Mouse (Mus musculus): ENCODE results near the gene Abcg1. TPM values are rescaled to one million over a fixed set of nuclear protein-coding genes. Genes with fewer than 3 reads are reported as not detected.

Gene Abcg1
- polyA plus RNA-seq, 1 experiment from 2014 or later = 13.0 TPM

DNA sequence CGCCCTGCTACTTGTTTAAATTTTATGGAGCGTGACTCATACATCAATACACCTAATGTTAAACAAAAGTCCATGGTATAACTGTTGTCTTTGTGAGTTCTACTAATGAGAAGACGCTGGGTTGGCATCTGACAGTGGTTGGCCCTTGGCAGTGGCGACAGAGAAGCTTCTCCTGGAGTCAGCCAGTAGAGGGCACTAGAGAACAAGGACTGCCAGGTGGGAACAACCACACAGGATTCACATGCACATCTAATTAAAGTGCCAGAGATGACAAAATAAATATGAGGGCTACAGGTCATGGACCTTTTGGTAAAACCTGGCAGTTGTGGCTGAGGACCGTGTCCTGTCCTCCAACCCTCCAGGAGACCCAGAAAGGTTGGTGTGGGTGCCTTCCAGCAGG lies 80.9 kb downstream of the Abcg1 start:
- Histone ChIP-seq H3K27ac (no peak overlapping the region), H3K9ac (no peak overlapping the region), H3K9me3 (no peaks in the 10 kb centered on the region), H3K4me2 (replicated peaks) (no peak overlapping the region), H3K4me3 (no peak overlapping the region), H3K4me1 (no peaks in the 10 kb centered on the region), H3K36me3 (no peaks in the 10 kb centered on the region), H3K27me3 (replicated peaks) (no peaks in the 10 kb centered on the region)
- WGBS = 17% methylated on average over 5 of the region's 5 CpGs
- no peak for ATAC-seq (ENCODE audit: low FRiP score, low read depth)

DNA sequence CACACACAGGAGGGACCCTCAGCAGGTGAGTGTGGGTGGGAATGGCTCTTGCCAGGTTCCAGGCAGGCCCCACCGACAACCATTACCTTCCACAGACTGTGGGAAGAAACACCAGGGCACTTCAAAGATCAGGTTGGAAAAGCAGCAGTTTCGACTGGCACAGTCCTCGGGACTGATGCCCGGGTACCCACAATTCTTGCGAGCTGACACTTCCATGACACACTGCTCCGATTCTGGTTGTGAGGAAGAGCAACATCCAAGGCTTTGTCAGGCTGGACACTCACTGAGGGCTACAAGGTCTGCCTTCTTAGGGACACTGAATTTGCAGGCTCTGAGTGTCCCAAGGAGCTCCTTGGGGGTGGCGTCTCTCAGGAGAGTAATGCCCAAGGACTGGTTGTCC lies 84.6 kb downstream of the Abcg1 start:
- no peaks in the 10 kb centered on the region for H3K9me3 ChIP-seq
- no peak overlapping the region for H3K4me2 ChIP-seq (replicated peaks)
- 91% methylated on average over 7 of the region's 7 CpGs for WGBS
- no peak overlapping the region for H3K27ac ChIP-seq
- H3K9ac ChIP-seq = no peak overlapping the region
- no peaks in the 10 kb centered on the region for H3K27me3 ChIP-seq (replicated peaks)
- no peaks in the 10 kb centered on the region for H3K36me3 ChIP-seq
- H3K4me3 ChIP-seq = no peak overlapping the region
- H3K4me1 ChIP-seq = no peaks in the 10 kb centered on the region
- no peak for ATAC-seq (ENCODE audit: low FRiP score, low read depth)

DNA sequence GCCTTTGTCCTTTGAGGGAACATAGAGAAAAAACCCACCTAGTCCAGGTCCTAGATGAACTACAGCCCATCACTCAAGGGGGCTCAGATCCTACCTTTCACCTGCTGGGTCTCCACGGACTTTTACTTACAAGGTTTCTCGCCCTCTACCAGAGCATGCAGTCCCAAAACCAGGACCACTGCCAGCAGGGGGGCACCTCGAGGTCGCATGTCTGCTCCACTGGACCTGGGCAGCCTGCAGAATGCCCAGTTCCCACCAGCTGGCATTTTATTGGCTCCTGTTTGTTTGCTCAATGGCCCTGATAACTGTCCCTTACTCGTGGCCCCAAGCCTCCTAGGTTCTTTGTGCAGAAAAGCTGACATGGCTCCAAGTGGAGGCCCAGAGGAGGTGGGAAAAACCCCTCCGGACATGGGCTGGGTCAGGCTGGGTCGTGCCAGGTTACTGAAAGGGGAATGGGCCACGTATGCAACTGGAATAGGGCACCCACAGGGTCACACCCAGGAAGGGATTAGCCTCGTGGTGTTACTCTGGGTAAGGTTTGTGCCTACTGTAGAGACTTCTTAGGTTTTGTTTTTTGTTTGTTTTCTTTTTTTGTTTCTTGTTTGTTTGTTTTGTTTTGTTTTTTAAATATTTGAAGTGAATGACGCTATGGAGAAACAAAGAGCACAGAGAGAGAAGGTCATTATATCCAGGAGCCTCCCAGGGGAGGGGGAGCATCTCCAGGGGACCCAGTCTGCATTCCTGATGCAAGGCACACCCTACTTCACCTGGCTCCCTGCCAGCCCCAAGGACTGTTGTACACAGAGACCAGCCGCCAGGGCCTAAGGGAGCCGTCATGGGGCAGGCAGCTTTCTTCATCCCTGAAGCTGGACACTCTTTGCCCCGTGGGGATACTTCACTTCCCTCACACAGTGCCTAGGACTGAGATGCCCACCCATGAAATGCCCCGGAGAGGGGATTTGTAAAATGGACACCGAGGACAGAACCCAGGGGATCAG lies 86.9 kb downstream of the Abcg1 start, which contains the start of gene Tff2:
Gene Tff2, minus strand, starts transcription at position 243 of the 998 bp plus-strand sequence.
- Histone ChIP-seq H3K4me3 (no peak within 1 kb of the TSS), H3K27me3 (replicated peaks) (no peaks in the 10 kb centered on the region), H3K4me1 (no peaks in the 10 kb centered on the region), H3K27ac (no peak within 1 kb of the TSS), H3K36me3 (no peaks in the 10 kb centered on the region), H3K9me3 (no peaks in the 10 kb centered on the region), H3K4me2 (replicated peaks) (no peak within 1 kb of the TSS), H3K9ac (no peak within 1 kb of the TSS)
- ATAC-seq (ENCODE audit: low FRiP score, low read depth) = no peak
- WGBS = 68% methylated on average over 15 of the region's 15 CpGs

DNA sequence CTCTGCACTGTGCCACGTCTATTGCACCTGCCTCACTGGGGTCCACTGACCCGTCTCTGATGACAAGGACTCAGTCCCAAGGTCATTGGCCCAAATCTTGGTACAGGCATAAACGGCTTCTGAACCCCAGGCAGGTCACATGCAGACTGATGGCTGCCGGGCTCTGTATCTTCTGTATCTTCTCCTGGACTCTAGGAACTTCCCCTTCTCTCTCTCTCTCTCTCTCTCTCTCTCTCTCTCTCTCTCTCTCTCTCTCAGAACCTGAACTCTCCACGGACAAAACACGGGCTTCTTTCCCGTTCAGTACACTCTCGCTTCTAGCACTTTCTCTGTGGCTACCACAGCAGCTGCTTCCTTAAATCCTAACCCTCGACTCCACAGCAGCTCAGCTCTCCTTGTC lies 88.5 kb downstream of the Abcg1 start:
- no peaks in the 10 kb centered on the region for H3K27me3 ChIP-seq (replicated peaks)
- no peak overlapping the region for H3K9ac ChIP-seq
- no peaks in the 10 kb centered on the region for H3K4me1 ChIP-seq
- no peak overlapping the region for H3K4me2 ChIP-seq (replicated peaks)
- WGBS = 87% methylated on average over 9 of the region's 9 CpGs
- no peak overlapping the region for H3K27ac ChIP-seq
- no peaks in the 10 kb centered on the region for H3K9me3 ChIP-seq
- no peak for ATAC-seq (ENCODE audit: low FRiP score, low read depth)
- no peak overlapping the region for H3K4me3 ChIP-seq
- no peaks in the 10 kb centered on the region for H3K36me3 ChIP-seq

DNA sequence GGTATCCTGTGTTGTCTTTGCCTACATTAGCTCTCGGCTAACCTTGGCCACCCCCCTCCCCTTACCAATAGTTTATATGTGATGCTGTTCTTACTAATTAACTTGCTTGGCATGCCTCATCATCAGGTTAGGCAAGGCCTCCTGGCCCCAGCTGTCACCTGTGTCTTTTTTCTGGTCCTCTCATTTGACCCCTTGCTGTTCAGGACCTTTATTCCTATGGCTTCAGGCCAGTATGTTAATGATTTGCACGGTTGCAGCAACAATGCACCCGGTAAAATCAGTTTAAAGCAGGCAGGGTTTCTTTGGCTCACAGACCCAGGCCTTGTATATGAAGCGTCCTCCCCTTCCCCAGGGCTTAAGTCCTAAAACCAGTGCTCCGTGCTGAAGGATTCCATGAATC lies 95.0 kb downstream of the Abcg1 start:
- Histone ChIP-seq H3K4me3 (no peak overlapping the region), H3K27ac (no peak overlapping the region), H3K9ac (no peak overlapping the region), H3K4me1 (no peaks in the 10 kb centered on the region), H3K4me2 (replicated peaks) (no peak overlapping the region), H3K36me3 (no peaks in the 10 kb centered on the region), H3K27me3 (replicated peaks) (no peaks in the 10 kb centered on the region), H3K9me3 (no peaks in the 10 kb centered on the region)
- 58% methylated on average over 5 of the region's 5 CpGs for WGBS
- ATAC-seq (ENCODE audit: low FRiP score, low read depth) = no peak

DNA sequence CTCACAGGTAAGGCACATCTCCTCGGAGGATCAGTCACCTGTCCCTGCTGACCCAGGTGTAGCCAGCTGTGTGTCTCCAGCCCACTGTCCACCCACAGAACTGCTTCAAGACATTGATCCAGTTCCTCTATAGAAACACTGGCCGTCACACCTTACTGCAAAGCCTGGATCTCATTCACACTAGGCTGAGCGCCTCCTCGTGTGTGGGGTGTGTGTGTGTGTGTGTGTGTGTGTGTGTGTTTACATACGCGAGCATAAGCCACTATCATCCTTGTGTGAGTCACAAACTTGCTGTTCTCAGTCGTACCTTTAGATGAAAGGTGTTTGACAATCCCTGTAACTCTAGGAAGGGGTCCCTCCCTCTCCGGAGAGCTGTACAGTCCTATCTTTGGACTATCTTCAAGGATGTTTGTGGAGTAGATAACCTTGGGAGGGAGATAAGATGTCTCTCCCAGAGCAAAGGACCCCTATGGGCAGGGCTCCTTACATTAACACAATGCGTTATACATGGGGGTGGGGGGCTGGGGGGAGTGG lies 95.6 kb downstream of the Abcg1 start:
- WGBS = 87% methylated on average over 9 of the region's 9 CpGs
- H3K9me3 ChIP-seq = no peaks in the 10 kb centered on the region
- H3K4me1 ChIP-seq = no peaks in the 10 kb centered on the region
- H3K4me3 ChIP-seq = no peak overlapping the region
- H3K27ac ChIP-seq = no peak overlapping the region
- no peak overlapping the region for H3K9ac ChIP-seq
- no peak for ATAC-seq (ENCODE audit: low FRiP score, low read depth)
- no peaks in the 10 kb centered on the region for H3K27me3 ChIP-seq (replicated peaks)
- H3K36me3 ChIP-seq = no peaks in the 10 kb centered on the region
- no peak overlapping the region for H3K4me2 ChIP-seq (replicated peaks)

DNA sequence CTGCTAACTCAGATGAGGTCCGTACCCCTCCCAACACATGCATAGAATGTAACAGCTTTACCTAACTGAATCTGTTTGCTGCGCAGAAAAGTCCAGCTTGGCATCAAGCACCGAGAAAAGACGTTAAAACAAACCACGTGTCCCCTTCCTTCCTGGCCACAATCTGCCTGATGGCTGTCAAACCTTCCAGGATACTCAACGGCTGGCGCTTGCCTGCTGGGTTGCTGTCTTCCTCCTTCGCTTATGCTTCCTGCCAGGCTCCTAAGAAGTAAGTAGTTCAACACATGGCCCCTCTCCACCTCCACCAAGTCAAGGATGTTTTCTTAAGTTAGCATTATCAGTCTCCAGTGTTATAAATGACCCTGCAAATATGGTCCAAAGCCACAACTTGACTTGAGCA lies 96.3 kb downstream of the Abcg1 start:
- Histone ChIP-seq H3K27ac (no peak overlapping the region), H3K4me3 (no peak overlapping the region), H3K4me1 (no peaks in the 10 kb centered on the region), H3K9me3 (no peaks in the 10 kb centered on the region), H3K27me3 (replicated peaks) (no peaks in the 10 kb centered on the region), H3K36me3 (no peaks in the 10 kb centered on the region), H3K4me2 (replicated peaks) (no peak overlapping the region), H3K9ac (no peak overlapping the region)
- ATAC-seq (ENCODE audit: low FRiP score, low read depth) = no peak
- WGBS = 85% methylated on average over 8 of the region's 8 CpGs

DNA sequence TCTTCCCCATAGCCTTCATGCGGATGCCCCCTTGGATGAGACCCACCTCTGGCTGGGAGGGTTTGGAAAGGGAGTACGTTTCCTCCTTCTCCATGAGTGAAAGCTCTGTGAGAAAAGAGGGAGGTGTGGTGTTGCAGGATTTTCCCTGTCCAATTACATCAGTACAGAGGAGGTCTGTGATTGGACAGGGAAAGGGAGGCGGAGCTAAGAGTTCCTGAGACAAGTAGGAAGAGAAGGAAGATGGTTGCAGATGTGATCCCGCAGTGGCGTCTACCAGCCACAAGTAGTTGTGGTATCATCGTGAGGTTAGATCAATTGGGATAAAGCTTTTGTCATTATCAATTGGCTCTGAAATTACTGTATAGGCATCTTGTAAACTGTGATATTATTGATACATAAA lies 100.4 kb downstream of the Abcg1 start:
- Histone ChIP-seq H3K27me3 (replicated peaks) (no peaks in the 10 kb centered on the region), H3K9me3 (no peaks in the 10 kb centered on the region), H3K36me3 (no peaks in the 10 kb centered on the region), H3K4me3 (no peak overlapping the region), H3K9ac (no peak overlapping the region), H3K27ac (no peak overlapping the region), H3K4me2 (replicated peaks) (no peak overlapping the region), H3K4me1 (no peaks in the 10 kb centered on the region)
- no peak for ATAC-seq (ENCODE audit: low FRiP score, low read depth)
- 79% methylated on average over 6 of the region's 6 CpGs for WGBS

DNA sequence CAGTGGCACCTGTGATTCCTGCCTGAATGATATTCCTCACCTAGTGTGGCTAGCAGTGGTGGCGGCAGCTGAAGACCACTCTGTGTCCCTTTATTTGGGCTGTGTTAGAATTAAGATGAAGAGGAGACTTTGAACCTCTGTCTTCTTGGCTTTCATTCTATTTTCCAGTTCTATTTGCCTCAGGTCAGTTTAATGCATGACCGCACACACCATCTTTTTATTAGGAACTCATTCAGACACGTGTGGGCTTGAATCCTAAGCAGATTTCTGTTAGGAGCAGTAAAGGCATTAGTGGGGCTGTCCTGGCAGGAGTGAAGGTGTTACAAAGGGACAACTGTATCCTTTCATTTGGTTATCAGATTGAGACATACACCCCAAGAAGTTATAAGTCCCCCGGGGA lies 102.8 kb downstream of the Abcg1 start:
- no peak overlapping the region for H3K4me3 ChIP-seq
- H3K27ac ChIP-seq = no peak overlapping the region
- 73% methylated on average over 4 of the region's 4 CpGs for WGBS
- ATAC-seq (ENCODE audit: low FRiP score, low read depth) = no peak
- no peaks in the 10 kb centered on the region for H3K36me3 ChIP-seq
- H3K9me3 ChIP-seq = no peaks in the 10 kb centered on the region
- H3K27me3 ChIP-seq (replicated peaks) = no peaks in the 10 kb centered on the region
- H3K4me2 ChIP-seq (replicated peaks) = no peak overlapping the region
- H3K4me1 ChIP-seq = no peaks in the 10 kb centered on the region
- no peak overlapping the region for H3K9ac ChIP-seq

DNA sequence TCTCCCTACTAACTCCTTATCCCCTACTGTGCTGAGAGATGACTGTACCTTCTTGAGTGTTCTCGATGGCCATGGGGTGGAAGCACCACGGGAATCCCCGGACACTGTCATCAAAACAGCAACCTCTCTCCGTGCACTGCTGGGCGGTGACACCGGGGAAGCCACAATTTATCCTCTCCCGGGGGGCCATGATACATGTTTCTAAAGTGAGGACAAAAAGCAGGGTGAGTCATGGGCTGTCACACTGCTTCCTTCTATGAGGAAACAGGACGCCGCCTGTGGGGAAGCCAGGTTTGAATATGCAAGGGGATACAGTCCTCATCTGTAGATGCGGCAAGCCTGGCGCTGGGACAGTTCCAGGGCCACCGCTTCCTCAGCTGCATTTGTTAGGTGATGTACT lies 105.1 kb downstream of the Abcg1 start:
- no peaks in the 10 kb centered on the region for H3K4me1 ChIP-seq
- no peak overlapping the region for H3K4me3 ChIP-seq
- no peak overlapping the region for H3K4me2 ChIP-seq (replicated peaks)
- no peaks in the 10 kb centered on the region for H3K36me3 ChIP-seq
- ATAC-seq (ENCODE audit: low FRiP score, low read depth) = no peak
- no peaks in the 10 kb centered on the region for H3K9me3 ChIP-seq
- H3K27me3 ChIP-seq (replicated peaks) = no peaks in the 10 kb centered on the region
- WGBS = 87% methylated on average over 12 of the region's 12 CpGs
- no peak overlapping the region for H3K9ac ChIP-seq
- H3K27ac ChIP-seq = no peak overlapping the region

DNA sequence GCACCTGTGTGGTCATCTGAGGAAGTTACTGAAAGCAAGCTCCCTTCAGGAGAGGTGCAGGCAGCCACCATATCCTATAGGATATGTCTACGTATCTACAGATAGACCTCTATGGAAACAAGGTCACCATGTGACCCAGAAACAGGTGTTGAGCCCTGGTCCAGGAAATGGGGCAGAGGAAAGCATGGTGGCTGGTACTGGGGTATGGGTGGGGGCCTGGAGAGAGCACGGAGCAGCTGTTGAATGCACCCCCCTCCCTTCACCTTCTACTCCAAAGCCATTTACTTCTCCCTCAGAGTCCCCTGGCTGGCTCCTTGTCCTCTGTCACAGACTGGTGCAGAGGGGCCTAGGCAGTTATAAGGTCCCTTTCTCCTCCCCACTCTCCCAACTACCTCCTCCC lies 106.3 kb downstream of the Abcg1 start:
- Histone ChIP-seq H3K4me1 (no peaks in the 10 kb centered on the region), H3K4me3 (no peak overlapping the region), H3K9me3 (no peaks in the 10 kb centered on the region), H3K27ac (no peak overlapping the region), H3K4me2 (replicated peaks) (no peak overlapping the region), H3K9ac (no peak overlapping the region), H3K27me3 (replicated peaks) (no peaks in the 10 kb centered on the region), H3K36me3 (no peaks in the 10 kb centered on the region)
- no peak for ATAC-seq (ENCODE audit: low FRiP score, low read depth)
- WGBS = 91% methylated on average over 2 of the region's 2 CpGs

DNA sequence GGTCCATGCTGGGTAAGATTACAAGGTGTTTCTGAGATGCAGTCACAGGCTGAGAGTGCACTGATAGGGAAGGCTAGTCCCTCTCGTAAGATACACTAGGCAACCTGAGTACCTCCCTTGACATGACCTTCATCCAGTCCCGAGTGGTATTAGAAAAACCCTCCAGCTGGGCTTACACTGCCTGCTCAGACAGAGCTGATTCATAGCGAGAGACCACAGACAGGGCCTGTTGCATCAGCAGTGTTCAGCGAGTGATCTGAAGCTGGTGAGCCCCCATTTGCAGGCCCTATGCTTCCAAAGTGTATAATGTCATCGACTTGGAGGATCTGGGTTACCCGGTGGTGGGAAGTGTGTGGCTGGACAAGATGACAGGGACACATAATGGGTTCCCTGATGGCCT lies 107.7 kb downstream of the Abcg1 start, which contains the start of gene Tff1:
Gene Tff1, minus strand, starts transcription at position 151 of the 400 bp plus-strand sequence.
- no peak for ATAC-seq (ENCODE audit: low FRiP score, low read depth)
- Histone ChIP-seq H3K9me3 (no peaks in the 10 kb centered on the region), H3K4me3 (no peak within 1 kb of the TSS), H3K36me3 (no peaks in the 10 kb centered on the region), H3K27ac (no peak within 1 kb of the TSS), H3K4me1 (no peaks in the 10 kb centered on the region), H3K27me3 (replicated peaks) (no peaks in the 10 kb centered on the region), H3K4me2 (replicated peaks) (no peak within 1 kb of the TSS), H3K9ac (no peak within 1 kb of the TSS)
- WGBS = 86% methylated on average over 6 of the region's 6 CpGs

Data from neural tube, embryonic 12.5 days (tissue).